Mouse (Mus musculus): ENCODE data around the gene Asah2. TPM values are rescaled to one million over a fixed set of nuclear protein-coding genes. Genes with fewer than 3 reads are reported as not detected.
"Not testable (repeated sequence)": the region's sequence is repeated elsewhere in the genome, so short reads cannot be mapped to it uniquely, and the experiment has no call there.

Gene Asah2
- polyA plus RNA-seq, 1 experiment from 2014 or later: 0.34 TPM

- H3K4me3 ChIP-seq: no peak overlapping the region
- H3K4me1 ChIP-seq (replicated peaks): no peaks in the 10 kb centered on the region
- no peaks in the 10 kb centered on the region for H3K27me3 ChIP-seq (ENCODE audit: insufficient read depth, poor library complexity, severe bottlenecking)
- no peaks in the 10 kb centered on the region for H3K36me3 ChIP-seq
- WGBS: 95% methylated on average over 1 of the region's 1 CpGs
- no peak overlapping the region for H3K27ac ChIP-seq
- no peak for DNase-seq (ENCODE audit: low spot score)
- H3K9me3 ChIP-seq: no peaks in the 10 kb centered on the region
These were observed 19.4 kb downstream of the Asah2 start for GRCm38 (mm10) chr19:32088570-32088969.

GRCm38 (mm10) chr19:32087736-32088470 lies 20.1 kb downstream of the Asah2 start:
- H3K36me3 ChIP-seq: no peaks in the 10 kb centered on the region
- WGBS: 91% methylated on average over 6 of the region's 6 CpGs
- H3K4me3 ChIP-seq: no peak overlapping the region
- H3K27ac ChIP-seq: no peak overlapping the region
- H3K9me3 ChIP-seq: no peaks in the 10 kb centered on the region
- DNase-seq (ENCODE audit: low spot score): no peak
- no peaks in the 10 kb centered on the region for H3K4me1 ChIP-seq (replicated peaks)
- H3K27me3 ChIP-seq (ENCODE audit: insufficient read depth, poor library complexity, severe bottlenecking): no peaks in the 10 kb centered on the region

- not testable (repeated sequence) for H3K9me3 ChIP-seq; H3K27me3 ChIP-seq (ENCODE audit: insufficient read depth, poor library complexity, severe bottlenecking); H3K4me3 ChIP-seq; DNase-seq (ENCODE audit: low spot score); H3K27ac ChIP-seq; H3K36me3 ChIP-seq; H3K4me1 ChIP-seq (replicated peaks)
- 84% methylated on average over 1 of the region's 1 CpGs for WGBS
These were observed 23.2 kb downstream of the Asah2 start for GRCm38 (mm10) chr19:32084813-32085212.

GRCm38 (mm10) chr19:32070340-32070739 lies 37.7 kb downstream of the Asah2 start:
- Histone ChIP-seq H3K27me3 (ENCODE audit: insufficient read depth, poor library complexity, severe bottlenecking) (no peaks in the 10 kb centered on the region), H3K27ac (no peak overlapping the region), H3K9me3 (no peaks in the 10 kb centered on the region), H3K4me3 (no peak overlapping the region), H3K4me1 (replicated peaks) (no peaks in the 10 kb centered on the region), H3K36me3 (no peaks in the 10 kb centered on the region)
- DNase-seq (ENCODE audit: low spot score): no peak
- WGBS: 78% methylated on average over 2 of the region's 2 CpGs

- 84% methylated on average over 2 of the region's 2 CpGs for WGBS
- DNase-seq (ENCODE audit: low spot score): no peak
- Histone ChIP-seq H3K27me3 (ENCODE audit: insufficient read depth, poor library complexity, severe bottlenecking) (no peaks in the 10 kb centered on the region), H3K4me1 (replicated peaks) (no peaks in the 10 kb centered on the region), H3K4me3 (no peak overlapping the region), H3K36me3 (no peaks in the 10 kb centered on the region), H3K9me3 (no peaks in the 10 kb centered on the region), H3K27ac (no peak overlapping the region)
These were observed 38.4 kb downstream of the Asah2 start for GRCm38 (mm10) chr19:32069598-32069997.

GRCm38 (mm10) chr19:32067669-32068068 lies 40.3 kb downstream of the Asah2 start:
- Histone ChIP-seq H3K27me3 (ENCODE audit: insufficient read depth, poor library complexity, severe bottlenecking) (no peaks in the 10 kb centered on the region), H3K4me3 (no peak overlapping the region), H3K9me3 (no peaks in the 10 kb centered on the region), H3K27ac (no peak overlapping the region), H3K4me1 (replicated peaks) (no peaks in the 10 kb centered on the region), H3K36me3 (no peaks in the 10 kb centered on the region)
- 84% methylated on average over 4 of the region's 4 CpGs for WGBS
- DNase-seq (ENCODE audit: low spot score): no peak

- WGBS: 90% methylated on average over 1 of the region's 1 CpGs
- DNase-seq (ENCODE audit: low spot score): no peak
- Histone ChIP-seq H3K9me3 (no peaks in the 10 kb centered on the region), H3K36me3 (no peaks in the 10 kb centered on the region), H3K4me1 (replicated peaks) (no peaks in the 10 kb centered on the region), H3K27ac (no peak overlapping the region), H3K4me3 (no peak overlapping the region), H3K27me3 (ENCODE audit: insufficient read depth, poor library complexity, severe bottlenecking) (no peaks in the 10 kb centered on the region)
These were observed 46.7 kb downstream of the Asah2 start for GRCm38 (mm10) chr19:32061294-32061693.

- no peaks in the 10 kb centered on the region for H3K9me3 ChIP-seq
- no peaks in the 10 kb centered on the region for H3K36me3 ChIP-seq
- no peak overlapping the region for H3K27ac ChIP-seq
- no peaks in the 10 kb centered on the region for H3K4me1 ChIP-seq (replicated peaks)
- WGBS: 86% methylated on average over 1 of the region's 1 CpGs
- no peaks in the 10 kb centered on the region for H3K27me3 ChIP-seq (ENCODE audit: insufficient read depth, poor library complexity, severe bottlenecking)
- H3K4me3 ChIP-seq: no peak overlapping the region
- DNase-seq (ENCODE audit: low spot score): no peak
These were observed 51.8 kb downstream of the Asah2 start for GRCm38 (mm10) chr19:32056252-32056651.

GRCm38 (mm10) chr19:32055725-32056124 lies 52.3 kb downstream of the Asah2 start:
- no peak for DNase-seq (ENCODE audit: low spot score)
- Histone ChIP-seq H3K4me1 (replicated peaks) (no peaks in the 10 kb centered on the region), H3K27me3 (ENCODE audit: insufficient read depth, poor library complexity, severe bottlenecking) (no peaks in the 10 kb centered on the region), H3K27ac (no peak overlapping the region), H3K9me3 (no peaks in the 10 kb centered on the region), H3K4me3 (no peak overlapping the region), H3K36me3 (no peaks in the 10 kb centered on the region)
- WGBS: 83% methylated on average over 1 of the region's 1 CpGs

GRCm38 (mm10) chr19:32051251-32051650 lies 56.8 kb downstream of the Asah2 start:
- Histone ChIP-seq H3K9me3 (no peaks in the 10 kb centered on the region), H3K27ac (no peak overlapping the region), H3K4me1 (replicated peaks) (no peaks in the 10 kb centered on the region), H3K4me3 (no peak overlapping the region), H3K27me3 (ENCODE audit: insufficient read depth, poor library complexity, severe bottlenecking) (no peaks in the 10 kb centered on the region), H3K36me3 (no peaks in the 10 kb centered on the region)
- no peak for DNase-seq (ENCODE audit: low spot score)
- WGBS: 95% methylated on average over 2 of the region's 2 CpGs

GRCm38 (mm10) chr19:32032881-32033280 lies 75.1 kb downstream of the Asah2 start:
- no peak for DNase-seq (ENCODE audit: low spot score)
- no peaks in the 10 kb centered on the region for H3K4me1 ChIP-seq (replicated peaks)
- WGBS: 88% methylated on average over 4 of the region's 4 CpGs

GRCm38 (mm10) chr19:32030430-32030829 lies 77.6 kb downstream of the Asah2 start:
- H3K4me3 ChIP-seq: no peak overlapping the region
- no peak for DNase-seq (ENCODE audit: low spot score)
- H3K27ac ChIP-seq: no peak overlapping the region
- H3K9me3 ChIP-seq: no peaks in the 10 kb centered on the region
- H3K4me1 ChIP-seq (replicated peaks): no peaks in the 10 kb centered on the region
- 9% methylated on average over 1 of the region's 1 CpGs for WGBS
- H3K36me3 ChIP-seq: no peaks in the 10 kb centered on the region
- no peaks in the 10 kb centered on the region for H3K27me3 ChIP-seq (ENCODE audit: insufficient read depth, poor library complexity, severe bottlenecking)

More at GRCm38 (mm10) chr19:32032881-32033280, 75.1 kb downstream of the Asah2 start:
- Histone ChIP-seq H3K9me3 (no peaks in the 10 kb centered on the region), H3K27ac (no peak overlapping the region), H3K27me3 (ENCODE audit: insufficient read depth, poor library complexity, severe bottlenecking) (no peaks in the 10 kb centered on the region), H3K4me3 (no peak overlapping the region), H3K36me3 (no peaks in the 10 kb centered on the region)

- Histone ChIP-seq H3K27ac (no peak overlapping the region), H3K27me3 (ENCODE audit: insufficient read depth, poor library complexity, severe bottlenecking) (no peaks in the 10 kb centered on the region), H3K4me3 (no peak overlapping the region), H3K36me3 (no peaks in the 10 kb centered on the region), H3K4me1 (replicated peaks) (no peaks in the 10 kb centered on the region), H3K9me3 (no peaks in the 10 kb centered on the region)
- WGBS: 91% methylated on average over 3 of the region's 3 CpGs
- no peak for DNase-seq (ENCODE audit: low spot score)
These were observed 82.6 kb downstream of the Asah2 start for GRCm38 (mm10) chr19:32025443-32025842.

GRCm38 (mm10) chr19:32019722-32020121 lies 88.3 kb downstream of the Asah2 start:
- Histone ChIP-seq H3K9me3 (no peaks in the 10 kb centered on the region), H3K27me3 (ENCODE audit: insufficient read depth, poor library complexity, severe bottlenecking) (no peaks in the 10 kb centered on the region), H3K36me3 (no peaks in the 10 kb centered on the region), H3K4me3 (no peak overlapping the region), H3K27ac (no peak overlapping the region), H3K4me1 (replicated peaks) (no peaks in the 10 kb centered on the region)
- WGBS: 78% methylated on average over 8 of the region's 8 CpGs
- DNase-seq (ENCODE audit: low spot score): no peak
